In genomic region chr11:57550230-57550629, GRCm38 (mm10) we compare ENCODE assay signal across 15 mouse cellular contexts. TPM values are rescaled to one million over a fixed set of nuclear protein-coding genes. Genes with fewer than 3 reads are reported as not detected.
DNase-seq lines count a peak whose midpoint lies in the region; ATAC-seq and TF ChIP-seq lines count a peak whose summit lies in the region.
"Had no signal": no experiment of that assay in that cellular context is flagged by ENCODE, and none has a peak within 500 bp of the region (broad histone marks: within the 10 kb centered on the region; RNA-seq: fewer than 3 reads in every experiment).

No protein-coding gene starts in this region.

- WGBS in hindbrain, embryonic 10.5 days = 90% methylated on average over 2 of the region's 2 CpGs
- 93% methylated on average over 2 of the region's 2 CpGs for WGBS in hindbrain, embryonic 13.5 days
- WGBS in lung, postnatal 0 days = 93% methylated on average over 2 of the region's 2 CpGs
- WGBS in embryonic facial prominence, embryonic 10.5 days = 95% methylated on average over 2 of the region's 2 CpGs
- WGBS in heart, embryonic 10.5 days = 91% methylated on average over 2 of the region's 2 CpGs

- no peak overlapping the region for H3K9ac ChIP-seq in hindbrain, embryonic 13.5 days
- no peak overlapping the region for H3K9ac ChIP-seq in lung, postnatal 0 days (replicated peaks; ENCODE audit: low read depth)
- H3K9ac ChIP-seq: embryonic facial prominence, embryonic 12.5 days; forebrain, embryonic 13.5 days had no signal

- ATAC-seq in hindbrain, embryonic 13.5 days (ENCODE audit: low FRiP score) = no peak
- ATAC-seq in lung, postnatal 0 days = no peak
- ATAC-seq: activated CD4-positive, CD25-positive, alpha-beta regulatory T cell, adult 4 months; forebrain, embryonic 13.5 days had no signal

- H3K4me2 ChIP-seq in hindbrain, embryonic 13.5 days = no peak overlapping the region
- H3K4me2 ChIP-seq in lung, postnatal 0 days (replicated peaks; ENCODE audit: low read depth, low read length) = no peak overlapping the region
- H3K4me2 ChIP-seq: embryonic facial prominence, embryonic 12.5 days; forebrain, embryonic 13.5 days had no signal

- H3K27ac ChIP-seq in hindbrain, embryonic 10.5 days = 0 out of 2 replicates have a peak overlapping the region, but pooled peaks have one; percentile 42
- no peak overlapping the region for H3K27ac ChIP-seq in hindbrain, embryonic 13.5 days
- no peak overlapping the region for H3K27ac ChIP-seq in lung, postnatal 0 days (ENCODE audit: low read length)
- H3K27ac ChIP-seq in embryonic facial prominence, embryonic 10.5 days (replicated peaks) = no peak overlapping the region
- H3K27ac ChIP-seq in heart, embryonic 10.5 days = no peak overlapping the region
- H3K27ac ChIP-seq: embryonic facial prominence, embryonic 12.5 days; forebrain, embryonic 13.5 days had no signal

- no peak overlapping the region for H3K4me3 ChIP-seq in hindbrain, embryonic 10.5 days
- no peak overlapping the region for H3K4me3 ChIP-seq in hindbrain, embryonic 13.5 days
- H3K4me3 ChIP-seq in lung, postnatal 0 days (ENCODE audit: low read depth, low read length) = no peak overlapping the region
- H3K4me3 ChIP-seq in embryonic facial prominence, embryonic 10.5 days = no peak overlapping the region
- no peak overlapping the region for H3K4me3 ChIP-seq in heart, embryonic 10.5 days
- H3K4me3 ChIP-seq: embryonic facial prominence, embryonic 12.5 days; forebrain, embryonic 13.5 days had no signal

- DNase-seq in hindbrain, embryonic 10.5 days (ENCODE audit: low spot score) = peak; percentile 20
- no peak for DNase-seq in lung, postnatal 0 days (ENCODE audit: low spot score)
- DNase-seq in lung, postnatal 14 days = no peak
- peak; percentile 25 for DNase-seq in ES-CJ7 (ENCODE audit: low read depth, low spot score)
- DNase-seq in embryonic facial prominence, embryonic 10.5 days (ENCODE audit: low spot score) = peak; percentile 19
- no peak for DNase-seq in heart, embryonic 10.5 days (ENCODE audit: low spot score)
- DNase-seq in layer of hippocampus, adult 9-11 months = no peak
- DNase-seq: cerebellum, adult 9-10 months; heart, postnatal 10 days; kidney, adult 2 months; lung, postnatal 36 days had no signal

- no peak for TF ChIP-seq EP300 in lung, postnatal 0 days (IDR thresholded peaks at IDR 0.05)

- 0 out of 2 replicates have a peak, but pooled peaks cover 3% of the 10 kb centered on the region for H3K9me3 ChIP-seq in hindbrain, embryonic 10.5 days
- no peaks in the 10 kb centered on the region for H3K9me3 ChIP-seq in hindbrain, embryonic 13.5 days
- no peaks in the 10 kb centered on the region for H3K9me3 ChIP-seq in lung, postnatal 0 days (ENCODE audit: low read length)
- H3K9me3 ChIP-seq in embryonic facial prominence, embryonic 10.5 days = no peaks in the 10 kb centered on the region
- H3K9me3 ChIP-seq in heart, embryonic 10.5 days = no peaks in the 10 kb centered on the region
- H3K9me3 ChIP-seq: embryonic facial prominence, embryonic 12.5 days; forebrain, embryonic 13.5 days had no signal

- no peaks in the 10 kb centered on the region for H3K27me3 ChIP-seq in hindbrain, embryonic 10.5 days (ENCODE audit: insufficient read depth, poor library complexity, severe bottlenecking)
- H3K27me3 ChIP-seq in hindbrain, embryonic 13.5 days = no peaks in the 10 kb centered on the region
- H3K27me3 ChIP-seq in lung, postnatal 0 days (replicated peaks; ENCODE audit: insufficient read depth, low read length) = no peaks in the 10 kb centered on the region
- peaks cover 29% of the 10 kb centered on the region for H3K27me3 ChIP-seq in embryonic facial prominence, embryonic 10.5 days (replicated peaks; ENCODE audit: low read depth, poor library complexity, severe bottlenecking)
- no peaks in the 10 kb centered on the region for H3K27me3 ChIP-seq in heart, embryonic 10.5 days (ENCODE audit: insufficient read depth, poor library complexity, severe bottlenecking)

- H3K36me3 ChIP-seq in hindbrain, embryonic 10.5 days = no peaks in the 10 kb centered on the region
- H3K36me3 ChIP-seq in hindbrain, embryonic 13.5 days = no peaks in the 10 kb centered on the region
- no peaks in the 10 kb centered on the region for H3K36me3 ChIP-seq in lung, postnatal 0 days (ENCODE audit: insufficient read depth, low read length)
- no peaks in the 10 kb centered on the region for H3K36me3 ChIP-seq in embryonic facial prominence, embryonic 10.5 days (replicated peaks)
- H3K36me3 ChIP-seq in heart, embryonic 10.5 days = no peaks in the 10 kb centered on the region
- H3K36me3 ChIP-seq: embryonic facial prominence, embryonic 12.5 days had no signal

- peaks cover 56% of the 10 kb centered on the region for H3K4me1 ChIP-seq in hindbrain, embryonic 10.5 days (replicated peaks)
- H3K4me1 ChIP-seq in hindbrain, embryonic 13.5 days (replicated peaks) = peaks cover 46% of the 10 kb centered on the region
- H3K4me1 ChIP-seq in lung, postnatal 0 days (ENCODE audit: insufficient read depth, low read depth, low read length) = no peaks in the 10 kb centered on the region
- peaks cover 53% of the 10 kb centered on the region for H3K4me1 ChIP-seq in embryonic facial prominence, embryonic 10.5 days
- peaks cover 4% of the 10 kb centered on the region for H3K4me1 ChIP-seq in heart, embryonic 10.5 days

- TF ChIP-seq CTCF in lung, postnatal 0 days (IDR thresholded peaks at IDR 0.05) = peak; percentile 51

RNA-seq across cellular contexts. Expression of gene Mfap3, which starts 31.8 kb away (rescaled TPM):
- 49.5 and 50.1 TPM in 2 replicates for polyA plus RNA-seq in hindbrain, embryonic 10.5 days (2016; fragmentation: Nextera tagmentation; extraction: Ambion mirVana)
- 62.7 and 66.8 TPM in 2 replicates for polyA plus RNA-seq in hindbrain, embryonic 13.5 days (2015; fragmentation: Nextera tagmentation; extraction: Ambion mirVana)
- 36.4 and 37.7 TPM in 2 replicates for polyA plus RNA-seq in lung, postnatal 0 days (2015; fragmentation: Nextera tagmentation; extraction: Ambion mirVana)
- 49.0 and 50.7 TPM in 2 replicates for polyA plus RNA-seq in embryonic facial prominence, embryonic 10.5 days (2016; fragmentation: Nextera tagmentation; extraction: Ambion mirVana)
- 32.9 and 40.8 TPM in 2 replicates for polyA plus RNA-seq in heart, embryonic 10.5 days (2016; fragmentation: Nextera tagmentation; extraction: Ambion mirVana)

RNA-seq across cellular contexts. Expression of gene Fam114a2, which starts 31.8 kb away (rescaled TPM):
- polyA plus RNA-seq in hindbrain, embryonic 10.5 days (2016; fragmentation: Nextera tagmentation; extraction: Ambion mirVana) = 70.3 and 70.5 TPM in 2 replicates
- 92.7 and 94.9 TPM in 2 replicates for polyA plus RNA-seq in hindbrain, embryonic 13.5 days (2015; fragmentation: Nextera tagmentation; extraction: Ambion mirVana)
- polyA plus RNA-seq in lung, postnatal 0 days (2015; fragmentation: Nextera tagmentation; extraction: Ambion mirVana) = 62.7 and 71.9 TPM in 2 replicates
- 68.0 and 73.6 TPM in 2 replicates for polyA plus RNA-seq in embryonic facial prominence, embryonic 10.5 days (2016; fragmentation: Nextera tagmentation; extraction: Ambion mirVana)
- 68.2 and 75.6 TPM in 2 replicates for polyA plus RNA-seq in heart, embryonic 10.5 days (2016; fragmentation: Nextera tagmentation; extraction: Ambion mirVana)

Comparison
In these comparisons a context has a peak if more than half of its experiments do, and no peak if none do; other contexts are left out.
1. DNase-seq: peak in hindbrain, embryonic 10.5 days (single experiment), ES-CJ7 (single experiment) and embryonic facial prominence, embryonic 10.5 days (single experiment); none in lung, postnatal 0 days (single experiment), lung, postnatal 14 days (single experiment), heart, embryonic 10.5 days (single experiment) and layer of hippocampus, adult 9-11 months (single experiment).